Mouse (Mus musculus) urinary bladder, adult 18-20 months (tissue): ENCODE measurements around the gene Dsn1.

Experiments
- DNase-seq, 2 experiments: peaks; one replicate each; pipeline ENCODE4 v3.0.0; 2022; ENCODE audit warnings: low spot score in 2 of 2, mixed read lengths in 2 of 2

Dsn1 gene

DNA sequence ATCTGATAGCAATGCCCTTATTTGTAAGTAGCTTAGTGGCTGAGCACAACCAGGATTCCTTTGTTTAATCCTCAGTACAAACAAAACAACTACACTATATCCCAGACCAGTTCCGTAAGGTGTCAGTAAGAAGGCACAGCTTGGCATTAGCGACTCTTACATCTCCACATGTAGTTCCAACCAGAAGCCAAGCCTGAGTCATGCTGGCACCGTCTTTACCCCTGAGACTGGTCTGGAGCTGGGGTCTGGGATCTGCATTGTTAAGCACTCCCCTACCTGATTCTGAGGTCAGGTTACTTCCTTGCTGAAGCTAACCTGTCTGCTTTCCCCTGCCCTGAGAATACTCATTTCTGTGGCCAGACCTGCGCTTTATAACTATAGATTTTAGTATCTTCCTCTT is 38.5 kb downstream of the Dsn1 start:
- DNase-seq = no peak

DNA sequence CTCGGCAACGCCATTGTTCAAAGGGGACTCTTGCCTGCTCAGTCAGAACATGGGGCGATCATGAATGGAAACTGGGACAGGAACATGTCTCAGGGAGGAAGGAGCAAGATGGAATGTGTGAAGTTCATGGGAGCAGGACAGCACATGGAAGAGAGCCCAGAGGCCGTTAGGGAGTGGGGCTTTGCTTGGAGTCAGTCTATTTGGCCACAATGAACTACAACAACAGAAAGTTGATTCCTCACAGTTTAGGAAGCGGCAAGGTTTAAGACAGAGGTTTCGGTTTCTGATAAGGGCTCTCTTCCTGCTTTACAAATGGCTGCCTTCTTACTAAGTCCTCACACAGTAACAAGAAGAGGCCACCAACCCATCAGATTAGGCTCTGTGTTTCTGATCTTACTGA is 39.6 kb downstream of the Dsn1 start:
- no peak for DNase-seq

DNA sequence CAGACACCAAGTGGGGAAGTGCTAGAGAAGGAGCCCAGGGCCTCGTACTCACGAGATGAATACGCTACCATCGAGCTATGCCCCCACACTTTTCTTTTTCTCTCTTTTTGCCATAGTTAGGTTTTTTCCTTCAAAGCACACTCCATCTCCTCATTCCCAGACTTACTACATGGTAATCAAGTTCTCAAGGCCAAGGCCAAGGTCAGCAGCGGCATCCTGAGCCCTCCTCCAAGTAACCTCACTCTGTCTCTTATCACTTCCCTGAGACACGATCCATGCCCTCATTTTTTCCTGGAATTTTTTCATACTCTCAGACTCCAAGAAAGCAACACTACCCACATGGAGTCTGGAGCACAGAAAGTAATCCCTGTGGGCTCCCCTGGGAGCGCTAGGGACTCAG is 43.1 kb downstream of the Dsn1 start:
- no peak for DNase-seq

DNA sequence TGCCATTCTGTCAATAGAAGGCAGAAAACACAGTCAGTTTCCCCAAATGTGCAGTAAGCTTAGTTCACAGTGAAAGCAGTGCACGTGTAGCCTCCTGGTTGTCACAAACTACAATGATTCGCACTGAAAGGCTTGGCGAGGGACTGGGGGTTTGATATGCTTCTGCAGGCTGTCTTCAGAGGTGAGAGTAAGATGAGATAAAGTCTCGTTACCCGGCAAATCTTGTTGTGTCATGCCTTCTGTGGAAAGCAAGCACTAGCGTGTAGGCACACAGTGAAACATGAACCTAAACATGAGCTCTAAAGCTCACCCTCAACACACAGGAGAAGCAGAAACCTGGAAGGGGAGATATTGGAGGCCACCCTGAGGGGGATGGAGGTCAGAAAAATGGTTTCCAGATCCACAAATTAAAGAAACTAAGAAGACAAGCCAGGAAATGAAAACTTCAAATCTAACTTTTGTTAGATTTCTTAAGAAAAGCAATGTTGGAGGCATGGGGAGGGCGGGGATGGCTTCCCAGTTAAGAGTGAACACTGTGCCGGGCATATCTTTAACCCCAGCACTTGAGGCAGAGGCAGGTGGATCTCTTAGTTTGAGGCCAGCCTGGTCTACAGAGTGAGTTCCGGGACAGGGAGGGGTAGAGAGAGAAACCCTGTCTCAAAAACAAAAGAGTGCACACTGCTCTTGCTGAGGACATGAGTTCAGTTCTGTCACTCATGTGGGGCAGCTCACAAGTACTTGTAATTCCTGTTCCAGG is 48.3 kb downstream of the Dsn1 start:
- no peak for DNase-seq

DNA sequence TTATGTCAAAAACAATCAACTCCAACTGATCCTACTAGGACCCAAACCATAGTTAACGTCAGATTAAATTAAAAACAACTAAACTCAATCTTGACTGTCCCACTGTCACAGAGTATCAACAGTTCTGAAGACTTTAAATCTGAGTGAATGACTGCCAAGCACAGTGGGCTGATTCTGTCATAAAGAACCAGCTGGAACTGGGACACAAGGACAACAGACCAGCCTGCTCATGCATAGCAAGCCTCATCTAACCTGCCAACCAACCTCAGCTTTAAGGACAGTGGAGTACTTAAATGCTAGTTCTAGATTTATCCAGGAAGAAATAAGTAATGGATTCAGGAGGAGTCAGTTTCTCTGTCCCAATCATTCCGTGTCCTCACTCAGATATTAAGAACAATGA is 49.9 kb downstream of the Dsn1 start:
- no peak for DNase-seq

DNA sequence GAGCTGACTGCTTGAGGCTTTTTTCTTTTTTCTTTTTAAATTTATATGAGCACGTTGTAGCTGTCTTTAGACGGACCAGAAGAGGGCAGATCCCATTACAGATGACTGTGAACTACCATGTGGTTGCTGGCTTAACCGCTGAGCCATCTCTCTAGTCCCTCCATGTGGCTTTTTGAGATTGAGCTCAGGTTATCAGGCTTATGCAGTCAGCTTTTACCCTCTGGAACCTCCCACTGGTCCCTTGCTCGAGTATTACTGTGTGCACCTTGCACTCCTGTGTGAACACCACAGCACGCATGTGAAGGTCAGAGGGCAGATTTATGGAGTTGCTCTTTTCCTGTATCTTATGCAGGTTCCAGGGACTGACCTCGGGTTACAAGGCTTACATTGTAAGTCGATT is 50.6 kb downstream of the Dsn1 start:
- no peak for DNase-seq

DNA sequence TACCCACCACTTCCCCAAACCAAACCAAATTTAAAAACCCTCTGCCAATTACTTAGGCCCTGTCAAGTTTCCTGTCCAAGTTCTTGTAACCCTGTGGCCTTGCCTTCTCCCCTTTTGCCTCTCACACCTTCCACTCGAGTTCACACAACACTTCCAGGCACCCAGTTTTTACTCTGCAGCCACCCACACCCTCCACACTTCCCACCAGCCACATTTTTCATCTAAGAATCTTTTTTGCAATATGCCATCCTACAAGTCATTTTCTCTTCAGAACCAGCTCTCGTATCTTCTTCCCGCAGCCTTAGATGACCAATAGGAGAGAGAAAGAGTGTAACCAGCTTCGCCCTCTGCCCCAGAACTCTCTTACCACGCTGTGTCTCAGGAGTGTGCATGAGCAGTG is 52.5 kb downstream of the Dsn1 start:
- no peak for DNase-seq

DNA sequence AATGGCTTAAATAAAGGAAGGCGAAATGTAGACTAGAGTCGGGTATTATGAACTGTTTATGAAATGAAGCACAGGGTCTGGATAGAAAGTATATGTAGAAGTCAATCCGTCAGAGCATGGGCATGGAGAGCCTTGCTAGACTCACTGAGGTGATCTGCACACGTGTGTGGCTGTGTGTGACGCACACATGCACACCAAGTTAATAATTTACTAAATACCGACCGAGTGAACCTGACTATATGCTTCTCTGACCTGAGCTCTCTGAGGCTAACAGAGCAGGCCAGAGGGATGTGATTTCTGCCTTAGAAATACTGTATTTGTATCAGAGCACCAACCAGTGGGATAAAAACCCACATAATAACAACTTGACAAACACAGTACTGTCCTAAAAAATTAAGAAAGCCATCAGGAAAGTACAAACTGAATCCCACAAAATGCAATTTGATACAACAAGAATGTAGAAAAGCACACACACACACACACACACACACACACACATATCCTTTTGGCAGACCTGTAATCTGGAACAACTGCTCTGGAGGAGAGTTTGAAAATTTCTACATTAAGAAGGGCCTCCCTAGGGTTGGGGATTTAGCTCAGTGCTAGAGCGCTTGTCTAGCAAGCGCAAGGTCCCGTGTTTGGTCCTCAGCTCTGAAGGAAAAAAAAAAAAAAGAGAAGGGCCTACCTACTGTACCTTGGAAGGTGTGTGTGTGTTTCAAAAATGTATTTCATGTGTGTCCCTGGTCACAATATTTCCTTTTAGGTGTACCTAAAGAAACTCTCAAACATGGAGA is 55.5 kb downstream of the Dsn1 start:
- no peak for DNase-seq

DNA sequence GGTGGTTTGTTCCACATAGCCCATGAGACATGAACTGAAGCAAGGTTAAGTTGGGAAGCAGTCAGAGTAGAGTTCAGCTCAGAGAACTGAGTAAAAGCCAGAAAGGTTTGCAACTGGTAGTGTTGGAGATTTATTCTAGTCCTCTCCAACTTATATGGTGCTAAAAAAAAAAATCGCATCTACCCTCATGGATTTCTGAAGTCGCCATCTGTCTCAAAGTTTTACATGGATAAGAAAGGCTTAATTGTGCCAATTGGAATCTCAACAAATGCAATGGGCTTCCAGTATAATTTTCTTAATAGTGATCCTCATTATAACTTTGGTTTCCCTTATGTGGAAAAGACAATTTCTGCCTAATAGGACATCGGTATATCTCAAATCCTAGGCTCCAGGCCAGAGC is 56.1 kb downstream of the Dsn1 start:
- no peak for DNase-seq
